Mouse (Mus musculus) erythroblast, embryonic 14.5 days (primary cell): Measurements from ENCODE around the gene Nptxr. TPM values are rescaled to one million over a fixed set of nuclear protein-coding genes. Genes with fewer than 3 reads are reported as not detected.

Source experiments
- H3K27me3 ChIP-seq: 2 replicates; pipeline ENCODE4 v1.6.1; 2012; ENCODE audit warnings: inconsistent platforms; ENCODE audit not compliant: control insufficient read depth
- H3K36me3 ChIP-seq: 2 replicates; pipeline ENCODE4 v1.6.1; 2012; ENCODE audit warnings: mild to moderate bottlenecking, inconsistent platforms; ENCODE audit not compliant: control insufficient read depth
- H3K4me1 ChIP-seq: 2 replicates; pipeline ENCODE4 v1.6.1; 2012; ENCODE audit warnings: inconsistent platforms; ENCODE audit not compliant: control insufficient read depth
- H3K4me3 ChIP-seq: replicated peaks from 2 replicates; pipeline ENCODE3; 2012; ENCODE audit warnings: moderate library complexity, mild to moderate bottlenecking, inconsistent platforms
- H3K9me3 ChIP-seq: 2 replicates; pipeline ENCODE4 v1.6.1; 2012; ENCODE audit warnings: low read length, inconsistent platforms, mixed read lengths; ENCODE audit not compliant: control insufficient read depth
- GATA1 ChIP-seq: IDR thresholded peaks from 2 replicates; pipeline ENCODE4 v1.6.1; 2012; ENCODE audit warnings: low read length, inconsistent platforms, mixed read lengths
- TAL1 ChIP-seq: IDR thresholded peaks from 3 replicates; pipeline ENCODE4 v1.6.1; 2012; ENCODE audit warnings: low read length, inconsistent platforms, mixed read lengths
- polyA plus RNA-seq: library from polyadenylated mRNA; stranded (reverse); fragments of >175 nt; gene quantifications from 2 replicates; pipeline ENCODE4 v1.2.3, GENCODE M21; 2012

Nptxr gene
- polyA plus RNA-seq, 1 experiment, result not detected

GRCm38 (mm10) chr15:79765361-79765760 is 39.2 kb downstream of the Nptxr start:
- no peaks in the 10 kb centered on the region; the same call in 1 of the 2 replicates for H3K36me3 ChIP-seq
- no peak for TF ChIP-seq TAL1
- TF ChIP-seq GATA1, result no peak
- no peak overlapping the region for H3K4me3 ChIP-seq
- no peaks in the 10 kb centered on the region; the same call in 1 of the 2 replicates for H3K27me3 ChIP-seq
- no peaks in the 10 kb centered on the region for H3K9me3 ChIP-seq
- H3K4me1 ChIP-seq, result no peaks in the 10 kb centered on the region

- H3K9me3 ChIP-seq, result no peaks in the 10 kb centered on the region
- no peak for TF ChIP-seq TAL1
- no peak for TF ChIP-seq GATA1
- H3K4me3 ChIP-seq, result no peak overlapping the region
- H3K4me1 ChIP-seq, result no peaks in the 10 kb centered on the region
- no peaks in the 10 kb centered on the region; the same call in 1 of the 2 replicates for H3K27me3 ChIP-seq
- H3K36me3 ChIP-seq, result no peaks in the 10 kb centered on the region; the same call in 1 of the 2 replicates
These were observed 39.9 kb downstream of the Nptxr start for GRCm38 (mm10) chr15:79764539-79765267.

DNA sequence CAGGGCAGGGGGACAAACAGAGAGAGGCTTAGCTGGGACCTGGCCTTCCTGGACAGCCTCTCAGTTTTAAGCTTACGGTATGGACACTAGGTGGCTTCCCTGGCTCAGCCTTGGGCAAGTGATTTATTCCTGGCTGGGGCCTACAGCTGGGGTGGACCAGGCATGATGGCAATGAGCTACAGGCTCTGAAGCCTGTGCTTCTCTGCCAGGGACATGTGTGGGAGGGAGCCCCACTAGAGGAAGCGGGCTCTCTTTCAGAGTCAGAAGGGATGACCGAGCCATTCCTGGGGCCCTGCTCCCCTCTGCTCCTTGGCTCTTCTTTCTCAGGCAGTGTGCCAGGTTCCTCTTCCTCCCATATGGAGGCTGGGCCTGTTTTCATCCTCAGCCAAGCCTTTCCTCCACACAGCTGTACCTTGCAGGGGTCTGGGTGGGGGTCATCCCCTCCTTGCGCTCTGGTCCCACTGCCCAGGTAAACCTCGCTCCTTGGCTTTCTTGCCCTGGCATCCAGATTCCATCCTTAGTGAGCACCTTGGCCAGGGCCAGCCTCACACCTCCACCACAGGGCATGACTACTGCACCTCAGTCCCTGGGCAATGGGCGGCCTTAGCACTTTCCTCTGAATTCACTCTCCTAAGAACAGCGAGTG is 40.8 kb downstream of the Nptxr start:
- no peaks in the 10 kb centered on the region; the same call in 1 of the 2 replicates for H3K36me3 ChIP-seq
- H3K4me1 ChIP-seq, result no peaks in the 10 kb centered on the region

GRCm38 (mm10) chr15:79763001-79763400 is 41.6 kb downstream of the Nptxr start:
- TF ChIP-seq GATA1 (no peak), TAL1 (no peak)
- H3K9me3 ChIP-seq, result no peaks in the 10 kb centered on the region
- H3K4me3 ChIP-seq, result no peak overlapping the region
- no peaks in the 10 kb centered on the region for H3K27me3 ChIP-seq
- no peaks in the 10 kb centered on the region for H3K4me1 ChIP-seq
- H3K36me3 ChIP-seq, result no peaks in the 10 kb centered on the region; the same call in 1 of the 2 replicates

More for the DNA sequence above, 40.8 kb downstream of the Nptxr start:
- TF ChIP-seq GATA1 (no peak), TAL1 (no peak)
- Histone ChIP-seq H3K9me3 (no peaks in the 10 kb centered on the region), H3K27me3 (no peaks in the 10 kb centered on the region; the same call in 1 of the 2 replicates), H3K4me3 (no peak overlapping the region)

GRCm38 (mm10) chr15:79760956-79761355 is 43.6 kb downstream of the Nptxr start:
- no peaks in the 10 kb centered on the region for H3K9me3 ChIP-seq
- H3K4me3 ChIP-seq, result no peak overlapping the region
- no peaks in the 10 kb centered on the region for H3K27me3 ChIP-seq
- TF ChIP-seq GATA1, result no peak
- no peak for TF ChIP-seq TAL1
- H3K36me3 ChIP-seq, result no peaks in the 10 kb centered on the region; the same call in 1 of the 2 replicates
- no peaks in the 10 kb centered on the region for H3K4me1 ChIP-seq

GRCm38 (mm10) chr15:79757118-79757517 is 47.4 kb downstream of the Nptxr start:
- TF ChIP-seq TAL1, result no peak
- TF ChIP-seq GATA1, result no peak
- no peaks in the 10 kb centered on the region for H3K36me3 ChIP-seq

DNA sequence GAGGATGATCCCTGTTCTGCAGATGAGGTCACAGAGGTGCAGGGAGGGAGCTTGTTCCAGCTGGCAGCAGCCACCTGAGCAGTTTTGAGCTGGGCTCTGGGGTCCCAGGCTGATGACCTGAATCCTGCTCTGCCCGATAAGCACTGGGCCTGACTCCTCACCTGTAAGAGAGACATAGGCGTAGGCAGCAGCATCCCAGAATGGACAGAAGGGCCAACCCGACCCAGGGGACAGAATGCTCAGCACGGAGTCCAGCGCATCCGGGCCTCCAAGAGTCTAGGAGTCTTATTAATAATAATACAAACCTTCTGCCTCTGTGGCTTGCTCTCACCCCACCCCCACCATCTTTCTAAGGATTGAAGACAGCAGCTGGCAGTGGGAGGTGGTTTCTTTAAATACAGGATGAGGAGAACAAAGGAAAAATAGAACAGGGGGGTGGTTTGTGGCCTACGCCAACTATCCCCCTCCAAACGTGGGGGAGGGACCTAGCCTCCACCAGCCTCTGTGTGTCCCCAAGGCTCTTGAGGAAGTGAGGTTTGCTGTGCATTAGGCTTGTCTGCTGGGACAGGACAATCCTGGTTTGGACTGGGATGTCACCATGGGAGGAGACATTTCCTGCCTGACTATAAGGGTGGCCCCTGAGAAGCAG is 48.5 kb downstream of the Nptxr start:
- Histone ChIP-seq H3K27me3 (no peaks in the 10 kb centered on the region), H3K4me3 (no peak overlapping the region), H3K4me1 (no peaks in the 10 kb centered on the region), H3K9me3 (no peaks in the 10 kb centered on the region), H3K36me3 (no peaks in the 10 kb centered on the region)
- no peak for TF ChIP-seq TAL1
- TF ChIP-seq GATA1, result no peak

More at GRCm38 (mm10) chr15:79757118-79757517, 47.4 kb downstream of the Nptxr start:
- no peak overlapping the region for H3K4me3 ChIP-seq
- no peaks in the 10 kb centered on the region for H3K27me3 ChIP-seq
- no peaks in the 10 kb centered on the region for H3K4me1 ChIP-seq
- no peaks in the 10 kb centered on the region for H3K9me3 ChIP-seq

- Histone ChIP-seq H3K9me3 (no peaks in the 10 kb centered on the region), H3K27me3 (no peaks in the 10 kb centered on the region), H3K36me3 (no peaks in the 10 kb centered on the region), H3K4me3 (no peak overlapping the region), H3K4me1 (no peaks in the 10 kb centered on the region)
- no peak for TF ChIP-seq TAL1
- TF ChIP-seq GATA1, result no peak
These were observed 49.4 kb downstream of the Nptxr start for GRCm38 (mm10) chr15:79755176-79755575.

DNA sequence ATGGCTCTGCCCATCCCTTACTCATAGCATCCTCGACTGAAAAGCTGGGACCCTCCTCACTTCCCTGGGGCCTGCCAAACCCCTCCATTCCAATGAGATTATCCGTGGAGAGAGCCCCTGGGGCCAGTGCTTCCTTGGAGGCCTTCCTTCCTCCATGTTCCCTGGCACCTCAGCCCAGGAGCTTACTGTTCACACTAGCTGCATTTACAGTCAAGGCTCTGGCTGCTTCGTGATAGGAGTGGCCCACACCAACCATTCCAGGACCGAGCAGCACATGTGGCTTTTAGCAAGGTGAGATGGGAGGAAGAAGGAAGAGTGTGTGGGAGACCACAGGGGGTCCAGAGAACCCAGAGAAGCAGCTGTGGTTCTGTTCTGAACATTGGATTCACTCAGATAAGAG is 50.7 kb downstream of the Nptxr start:
- Histone ChIP-seq H3K4me1 (no peaks in the 10 kb centered on the region), H3K36me3 (no peaks in the 10 kb centered on the region), H3K4me3 (no peak overlapping the region), H3K9me3 (no peaks in the 10 kb centered on the region), H3K27me3 (no peaks in the 10 kb centered on the region)
- TF ChIP-seq GATA1 (no peak), TAL1 (no peak)
